Mouse (Mus musculus): Measurements from ENCODE around the gene Slc20a1. TPM values are rescaled to one million over a fixed set of nuclear protein-coding genes. Genes with fewer than 3 reads are reported as not detected.

Slc20a1 gene
- polyA plus RNA-seq (2014; fragmentation: Nextera tagmentation; extraction: Ambion mirVana): 47.0 and 50.8 TPM in 2 replicates

- H3K36me3 ChIP-seq (ENCODE audit: control insufficient read depth, insufficient read depth, low read length): peaks cover 2% of the 10 kb centered on the region; the same call in 1 of the 2 replicates
- H3K4me2 ChIP-seq (ENCODE audit: low read depth, severe bottlenecking): peak within 1 kb of the TSS; percentile 94
- peak within 1 kb of the TSS; percentile 81 for H3K9ac ChIP-seq (ENCODE audit: low read length)
- WGBS: under 1% methylated on average over 74 of the region's 96 CpGs
- peak; percentile 99 for ATAC-seq (ENCODE audit: insufficient number of reproducible peaks, low FRiP score, low TSS enrichment, low read depth)
- DNase-seq (ENCODE audit: low spot score): peak; percentile 99
- peaks cover 13% of the 10 kb centered on the region; the same call in 1 of the 2 replicates for H3K4me1 ChIP-seq (ENCODE audit: control insufficient read depth, insufficient read depth, low read length)
- no peaks in the 10 kb centered on the region for H3K9me3 ChIP-seq (ENCODE audit: control insufficient read depth, low read length)
- peak within 1 kb of the TSS; percentile 91 for H3K4me3 ChIP-seq (ENCODE audit: low read depth, low read length)
- peak within 1 kb of the TSS; percentile 84 for H3K27ac ChIP-seq (replicated peaks; ENCODE audit: low read depth, low read length)
- no peaks in the 10 kb centered on the region for H3K27me3 ChIP-seq (ENCODE audit: control insufficient read depth, insufficient read depth, low read length)
Observed at GRCm38 (mm10) chr2:129198436-129199327, at the start of gene Slc20a1. TSS of gene Slc20a1 (plus strand) at chr2:129198764.

GRCm38 (mm10) chr2:129148836-129149235 lies 49.7 kb upstream of the Slc20a1 start:
- ATAC-seq (ENCODE audit: insufficient number of reproducible peaks, low FRiP score, low TSS enrichment, low read depth) (no peak), DNase-seq (ENCODE audit: low spot score) (no peak)
- no peaks in the 10 kb centered on the region for H3K4me1 ChIP-seq (ENCODE audit: control insufficient read depth, insufficient read depth, low read length)
- H3K9ac ChIP-seq (ENCODE audit: low read length): no peak overlapping the region
- H3K36me3 ChIP-seq (ENCODE audit: control insufficient read depth, insufficient read depth, low read length): no peaks in the 10 kb centered on the region
- no peaks in the 10 kb centered on the region for H3K9me3 ChIP-seq (ENCODE audit: control insufficient read depth, low read length)
- 73% methylated on average over 2 of the region's 2 CpGs for WGBS
- H3K4me2 ChIP-seq (ENCODE audit: low read depth, severe bottlenecking): no peak overlapping the region
- no peak overlapping the region for H3K4me3 ChIP-seq (ENCODE audit: low read depth, low read length)
- H3K27me3 ChIP-seq (ENCODE audit: control insufficient read depth, insufficient read depth, low read length): no peaks in the 10 kb centered on the region
- H3K27ac ChIP-seq (replicated peaks; ENCODE audit: low read depth, low read length): no peak overlapping the region

- Histone ChIP-seq H3K27ac (replicated peaks; ENCODE audit: low read depth, low read length) (no peak overlapping the region), H3K4me2 (ENCODE audit: low read depth, severe bottlenecking) (no peak overlapping the region), H3K9ac (ENCODE audit: low read length) (no peak overlapping the region), H3K4me1 (ENCODE audit: control insufficient read depth, insufficient read depth, low read length) (no peaks in the 10 kb centered on the region), H3K9me3 (ENCODE audit: control insufficient read depth, low read length) (no peaks in the 10 kb centered on the region), H3K36me3 (ENCODE audit: control insufficient read depth, insufficient read depth, low read length) (no peaks in the 10 kb centered on the region), H3K4me3 (ENCODE audit: low read depth, low read length) (no peak overlapping the region), H3K27me3 (ENCODE audit: control insufficient read depth, insufficient read depth, low read length) (no peaks in the 10 kb centered on the region)
- WGBS: 85% methylated on average over 5 of the region's 5 CpGs
- DNase-seq (ENCODE audit: low spot score): no peak
- no peak for ATAC-seq (ENCODE audit: insufficient number of reproducible peaks, low FRiP score, low TSS enrichment, low read depth)
Observed at GRCm38 (mm10) chr2:129150386-129150785, 48.2 kb upstream of the Slc20a1 start.

DNA sequence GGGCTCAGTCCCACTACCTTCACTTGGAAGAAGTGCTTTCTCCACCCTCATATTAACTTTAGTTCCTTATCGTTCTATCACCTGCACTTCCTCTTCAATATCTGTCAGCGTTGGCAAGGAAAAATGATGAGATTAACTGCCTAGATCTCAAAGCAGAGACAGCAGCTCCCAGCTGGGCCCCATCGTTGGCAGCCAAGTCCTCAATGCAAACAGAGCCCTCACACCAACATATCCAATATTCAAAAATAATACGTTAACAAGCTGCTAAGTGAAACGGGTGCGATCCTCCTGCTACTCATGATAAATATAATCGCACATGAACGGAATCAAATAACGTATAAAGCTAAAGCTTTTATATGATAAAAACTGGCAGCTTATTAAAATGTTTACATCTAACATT lies 47.5 kb upstream of the Slc20a1 start:
- Histone ChIP-seq H3K4me2 (ENCODE audit: low read depth, severe bottlenecking) (no peak overlapping the region), H3K4me3 (ENCODE audit: low read depth, low read length) (no peak overlapping the region), H3K27me3 (ENCODE audit: control insufficient read depth, insufficient read depth, low read length) (no peaks in the 10 kb centered on the region), H3K36me3 (ENCODE audit: control insufficient read depth, insufficient read depth, low read length) (no peaks in the 10 kb centered on the region), H3K9me3 (ENCODE audit: control insufficient read depth, low read length) (no peaks in the 10 kb centered on the region), H3K4me1 (ENCODE audit: control insufficient read depth, insufficient read depth, low read length) (no peaks in the 10 kb centered on the region), H3K27ac (replicated peaks; ENCODE audit: low read depth, low read length) (no peak overlapping the region), H3K9ac (ENCODE audit: low read length) (no peak overlapping the region)
- ATAC-seq (ENCODE audit: insufficient number of reproducible peaks, low FRiP score, low TSS enrichment, low read depth): no peak
- DNase-seq (ENCODE audit: low spot score): no peak
- 92% methylated on average over 9 of the region's 9 CpGs for WGBS

- WGBS: 83% methylated on average over 1 of the region's 1 CpGs
- no peaks in the 10 kb centered on the region for H3K36me3 ChIP-seq (ENCODE audit: control insufficient read depth, insufficient read depth, low read length)
- H3K9ac ChIP-seq (ENCODE audit: low read length): no peak overlapping the region
- no peak for DNase-seq (ENCODE audit: low spot score)
- ATAC-seq (ENCODE audit: insufficient number of reproducible peaks, low FRiP score, low TSS enrichment, low read depth): no peak
- no peaks in the 10 kb centered on the region for H3K4me1 ChIP-seq (ENCODE audit: control insufficient read depth, insufficient read depth, low read length)
- H3K27ac ChIP-seq (replicated peaks; ENCODE audit: low read depth, low read length): no peak overlapping the region
- H3K27me3 ChIP-seq (ENCODE audit: control insufficient read depth, insufficient read depth, low read length): no peaks in the 10 kb centered on the region
- no peaks in the 10 kb centered on the region for H3K9me3 ChIP-seq (ENCODE audit: control insufficient read depth, low read length)
- H3K4me2 ChIP-seq (ENCODE audit: low read depth, severe bottlenecking): no peak overlapping the region
- no peak overlapping the region for H3K4me3 ChIP-seq (ENCODE audit: low read depth, low read length)
Observed at GRCm38 (mm10) chr2:129152751-129153150, 45.8 kb upstream of the Slc20a1 start.

DNA sequence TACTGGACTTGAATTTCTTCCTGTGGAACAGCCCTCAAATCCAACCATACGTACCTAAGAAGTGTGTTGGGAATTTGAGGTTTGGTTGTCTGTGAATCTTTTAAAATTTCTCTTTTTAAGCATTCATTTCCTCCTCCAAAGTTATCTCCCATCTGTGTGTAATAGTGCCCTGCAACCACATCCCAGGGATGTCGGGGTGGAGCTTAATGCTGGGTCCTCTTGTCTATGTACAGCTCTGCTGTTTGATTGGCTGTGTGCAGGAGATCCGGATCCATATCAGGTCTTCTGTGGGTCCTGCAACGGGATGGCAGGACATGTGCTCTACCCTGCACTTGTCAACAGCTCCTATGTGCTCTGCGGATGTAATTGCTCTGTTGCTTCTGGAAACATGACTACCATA lies 33.7 kb upstream of the Slc20a1 start:
- 76% methylated on average over 5 of the region's 5 CpGs for WGBS
- no peaks in the 10 kb centered on the region for H3K9me3 ChIP-seq (ENCODE audit: control insufficient read depth, low read length)
- no peak for ATAC-seq (ENCODE audit: insufficient number of reproducible peaks, low FRiP score, low TSS enrichment, low read depth)
- H3K4me2 ChIP-seq (ENCODE audit: low read depth, severe bottlenecking): no peak overlapping the region
- no peak overlapping the region for H3K4me3 ChIP-seq (ENCODE audit: low read depth, low read length)
- no peak overlapping the region for H3K9ac ChIP-seq (ENCODE audit: low read length)
- no peaks in the 10 kb centered on the region for H3K4me1 ChIP-seq (ENCODE audit: control insufficient read depth, insufficient read depth, low read length)
- H3K27me3 ChIP-seq (ENCODE audit: control insufficient read depth, insufficient read depth, low read length): no peaks in the 10 kb centered on the region
- H3K27ac ChIP-seq (replicated peaks; ENCODE audit: low read depth, low read length): no peak overlapping the region
- no peaks in the 10 kb centered on the region for H3K36me3 ChIP-seq (ENCODE audit: control insufficient read depth, insufficient read depth, low read length)
- DNase-seq (ENCODE audit: low spot score): no peak

DNA sequence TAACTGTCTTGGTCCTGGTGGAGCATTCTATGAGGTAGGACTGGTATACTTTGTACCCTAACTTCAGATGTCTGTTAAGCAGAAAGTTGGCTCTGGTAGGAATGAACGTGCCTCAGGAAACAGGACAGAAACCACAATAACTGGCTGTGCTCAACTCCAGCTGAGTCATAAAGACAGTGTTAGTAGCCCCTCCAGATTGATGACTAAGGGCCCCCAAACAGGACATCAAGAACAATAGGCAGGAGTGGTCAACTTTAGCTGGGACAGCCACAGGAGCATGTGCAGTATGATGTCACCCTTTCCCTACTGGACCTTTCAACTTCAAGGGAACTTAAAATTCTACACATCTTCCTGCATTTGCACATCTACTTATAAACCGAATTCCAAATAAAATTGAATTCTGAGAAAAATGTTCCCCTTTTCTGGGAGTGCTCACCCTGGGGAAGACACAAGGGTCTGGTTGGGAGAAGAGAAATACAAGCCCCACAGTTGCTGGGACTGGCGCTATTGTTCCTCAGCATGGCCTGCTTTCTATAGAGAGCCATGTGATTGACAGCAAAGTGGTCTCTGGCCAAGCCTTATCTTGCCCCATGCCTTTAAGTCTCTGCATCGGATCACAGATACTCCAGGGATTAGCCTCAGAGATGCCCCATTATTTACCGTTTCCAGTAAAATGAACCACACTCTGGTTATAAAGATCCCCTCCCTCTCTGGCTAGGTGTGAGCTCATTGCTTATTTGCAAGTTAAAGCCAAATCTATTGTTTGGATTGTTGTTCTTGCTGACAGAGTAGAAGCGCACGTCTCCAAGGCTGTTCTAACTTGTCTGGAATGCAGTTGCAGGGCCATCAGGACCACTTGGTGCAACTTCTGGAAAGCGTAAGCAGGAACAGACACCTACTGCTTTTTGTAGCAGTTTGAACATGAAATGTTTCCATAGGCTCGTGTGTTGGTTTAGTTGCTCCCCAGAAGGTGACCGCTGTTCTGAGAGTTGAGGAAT lies 31.8 kb upstream of the Slc20a1 start:
- Histone ChIP-seq H3K4me3 (ENCODE audit: low read depth, low read length) (no peak overlapping the region), H3K36me3 (ENCODE audit: control insufficient read depth, insufficient read depth, low read length) (no peaks in the 10 kb centered on the region), H3K9me3 (ENCODE audit: control insufficient read depth, low read length) (no peaks in the 10 kb centered on the region), H3K27me3 (ENCODE audit: control insufficient read depth, insufficient read depth, low read length) (no peaks in the 10 kb centered on the region), H3K4me2 (ENCODE audit: low read depth, severe bottlenecking) (no peak overlapping the region), H3K27ac (replicated peaks; ENCODE audit: low read depth, low read length) (no peak overlapping the region), H3K9ac (ENCODE audit: low read length) (no peak overlapping the region), H3K4me1 (ENCODE audit: control insufficient read depth, insufficient read depth, low read length) (no peaks in the 10 kb centered on the region)
- WGBS: 79% methylated on average over 10 of the region's 10 CpGs
- ATAC-seq (ENCODE audit: insufficient number of reproducible peaks, low FRiP score, low TSS enrichment, low read depth) (no peak), DNase-seq (ENCODE audit: low spot score) (no peak)

DNA sequence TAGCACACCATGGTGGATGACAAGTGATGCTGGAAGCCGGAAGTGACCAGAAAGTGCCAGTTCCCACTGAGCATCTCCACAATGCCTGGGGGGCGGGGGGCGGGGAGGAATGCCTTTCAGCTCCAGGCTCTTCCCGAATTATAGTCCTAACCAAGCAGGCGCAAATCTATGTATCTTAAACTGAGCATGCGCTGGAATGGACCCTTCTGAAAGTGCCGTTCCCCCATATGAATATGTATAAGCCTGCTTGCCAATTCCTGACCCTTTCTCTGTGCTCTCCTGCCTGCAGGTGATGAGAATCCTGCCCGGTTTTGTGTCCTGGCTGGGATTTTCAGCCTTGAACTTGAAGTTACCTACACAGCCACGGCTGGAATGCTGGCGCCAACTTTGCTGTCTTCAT lies 25.2 kb upstream of the Slc20a1 start:
- H3K36me3 ChIP-seq (ENCODE audit: control insufficient read depth, insufficient read depth, low read length): no peaks in the 10 kb centered on the region
- H3K9ac ChIP-seq (ENCODE audit: low read length): no peak overlapping the region
- no peaks in the 10 kb centered on the region for H3K27me3 ChIP-seq (ENCODE audit: control insufficient read depth, insufficient read depth, low read length)
- H3K27ac ChIP-seq (replicated peaks; ENCODE audit: low read depth, low read length): no peak overlapping the region
- WGBS: 49% methylated on average over 10 of the region's 10 CpGs
- H3K4me3 ChIP-seq (ENCODE audit: low read depth, low read length): no peak overlapping the region
- no peaks in the 10 kb centered on the region for H3K9me3 ChIP-seq (ENCODE audit: control insufficient read depth, low read length)
- no peak for ATAC-seq (ENCODE audit: insufficient number of reproducible peaks, low FRiP score, low TSS enrichment, low read depth)
- H3K4me1 ChIP-seq (ENCODE audit: control insufficient read depth, insufficient read depth, low read length): 0 out of 2 replicates have a peak, but pooled peaks cover 2% of the 10 kb centered on the region
- no peak for DNase-seq (ENCODE audit: low spot score)
- no peak overlapping the region for H3K4me2 ChIP-seq (ENCODE audit: low read depth, severe bottlenecking)
